Mouse (Mus musculus): ENCODE data around the gene Aldh2.

DNA sequence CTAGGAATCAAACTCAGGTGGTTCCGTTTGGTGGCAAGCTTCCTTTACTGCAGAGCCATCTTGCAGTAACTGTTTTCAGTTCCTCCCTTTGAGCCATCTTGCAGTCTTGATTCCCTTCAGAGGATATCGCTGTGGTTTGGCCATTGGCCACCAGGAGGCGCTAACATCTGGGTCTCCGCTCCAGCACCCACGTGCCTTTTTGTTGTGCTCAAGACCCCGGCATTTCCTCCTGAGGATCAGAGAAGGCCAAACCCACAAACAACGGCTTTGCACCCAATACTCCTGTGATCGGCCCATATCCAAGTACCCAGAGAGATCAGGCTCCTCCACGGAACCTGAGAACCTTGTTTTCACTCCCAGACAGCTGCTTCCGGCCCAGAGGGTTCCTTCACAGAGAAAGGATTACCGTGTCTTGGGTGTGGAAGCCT is 29.1 kb downstream of the Aldh2 start:
- no peak for TF ChIP-seq POLR2AphosphoS5 (IDR thresholded peaks at IDR 0.05; ENCODE audit: borderline replicate concordance, low read depth, low read length)
- TF ChIP-seq POLR2A (IDR thresholded peaks at IDR 0.05; ENCODE audit: control insufficient read depth in 1 of 2, insufficient read depth in 1 of 2, low read depth in 1 of 2, low read length in 2 of 2, poor library complexity in 1 of 2) = peak in 1 of 2 experiments; percentile 29; a peak in 1 of 4 replicates
- TF ChIP-seq ZMIZ1 (IDR thresholded peaks at IDR 0.05; ENCODE audit: low read depth, low read length) = 0 out of 2 replicates have a peak, but pooled peaks have one; percentile 26

All from MEL (cell line).